Mouse (Mus musculus): ENCODE measurements around the gene Msln. TPM values are rescaled to one million over a fixed set of nuclear protein-coding genes. Genes with fewer than 3 reads are reported as not detected.
A peak's percentile ranks its signal among the peaks of the same experiment; 100 is the strongest.
"Not testable (repeated sequence)": the region's sequence is repeated elsewhere in the genome, so short reads cannot be mapped to it uniquely, and the experiment has no call there.

The Msln gene
- polyA plus RNA-seq, 1 experiment from 2014 or later = 20.5 TPM

DNA sequence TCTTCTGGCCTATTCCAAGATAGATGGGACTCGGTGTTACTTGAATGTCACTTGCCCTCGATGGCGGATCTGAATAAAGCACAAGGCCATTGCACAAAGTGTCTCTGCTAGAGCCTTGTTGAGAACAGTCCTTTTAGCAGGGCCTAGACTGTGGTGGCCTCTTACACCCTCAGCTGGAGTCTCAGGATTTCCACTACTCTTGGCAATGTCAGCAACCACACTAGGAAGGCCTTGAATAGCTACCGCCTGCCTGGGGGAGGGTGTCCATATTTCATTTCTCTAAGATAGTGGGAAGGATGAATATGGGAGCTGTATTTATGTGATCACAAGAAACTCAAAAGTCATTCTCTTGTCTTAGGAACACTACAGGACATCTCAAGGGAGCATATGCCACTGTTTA lies 5.9 kb downstream of the Msln start:
- H3K9me3 ChIP-seq (replicated peaks) = no peaks in the 10 kb centered on the region
- H3K4me3 ChIP-seq = no peak overlapping the region
- H3K9ac ChIP-seq = no peak overlapping the region
- peaks cover 36% of the 10 kb centered on the region for H3K27me3 ChIP-seq (replicated peaks)
- H3K27ac ChIP-seq (ENCODE audit: poor library complexity, severe bottlenecking) = no peak overlapping the region
- ATAC-seq (ENCODE audit: insufficient number of reproducible peaks, low FRiP score) = no peak
- H3K36me3 ChIP-seq = no peaks in the 10 kb centered on the region
- WGBS = 82% methylated on average over 4 of the region's 4 CpGs
- no peak overlapping the region for H3K4me2 ChIP-seq
- peaks cover 12% of the 10 kb centered on the region for H3K4me1 ChIP-seq (replicated peaks)

DNA sequence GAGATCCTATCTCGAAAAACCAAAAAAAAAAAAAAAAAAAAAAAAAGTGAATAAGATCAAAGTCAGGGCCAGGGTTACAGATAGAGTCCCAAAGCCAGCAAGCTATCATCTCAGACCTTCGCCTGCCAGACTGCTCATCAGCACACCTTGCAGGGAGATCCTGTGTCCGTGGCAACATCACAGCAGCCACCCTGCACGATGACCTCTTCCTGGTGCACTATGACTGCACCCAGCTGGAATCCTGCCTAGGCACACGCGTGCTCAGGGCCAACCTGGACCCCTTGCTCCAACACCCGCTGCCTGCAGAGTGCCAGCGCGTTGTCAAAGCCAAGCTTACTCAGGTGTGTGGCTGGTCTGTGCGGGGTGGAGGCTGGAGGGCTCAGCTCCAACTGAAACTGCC lies 9.9 kb downstream of the Msln start:
- Histone ChIP-seq H3K27me3 (replicated peaks) (peaks cover 38% of the 10 kb centered on the region), H3K9ac (no peak overlapping the region), H3K4me3 (no peak overlapping the region), H3K9me3 (replicated peaks) (no peaks in the 10 kb centered on the region), H3K36me3 (no peaks in the 10 kb centered on the region), H3K4me2 (no peak overlapping the region), H3K27ac (ENCODE audit: poor library complexity, severe bottlenecking) (no peak overlapping the region), H3K4me1 (replicated peaks) (no peaks in the 10 kb centered on the region)
- no peak for ATAC-seq (ENCODE audit: insufficient number of reproducible peaks, low FRiP score)
- WGBS = 71% methylated on average over 10 of the region's 10 CpGs

DNA sequence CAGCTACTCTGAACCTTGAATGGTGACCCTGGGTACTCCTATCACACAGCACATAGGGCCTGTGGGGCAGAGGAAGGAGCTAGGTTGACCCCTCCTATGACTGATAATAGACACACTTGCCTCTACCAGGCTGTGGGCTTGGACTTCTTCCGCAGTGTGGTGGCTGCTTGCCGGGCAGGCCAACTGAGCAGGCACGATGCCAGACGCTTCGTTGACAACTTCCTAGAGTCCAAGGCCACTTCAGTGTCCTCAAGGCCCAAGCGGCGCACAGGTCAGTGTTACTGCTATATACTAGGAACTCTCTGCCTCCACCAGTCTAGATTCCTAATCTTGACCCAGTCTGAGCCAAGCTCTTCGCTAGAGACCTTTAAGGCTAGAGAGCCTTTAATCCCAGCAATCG lies 10.3 kb downstream of the Msln start:
- Histone ChIP-seq H3K27ac (ENCODE audit: poor library complexity, severe bottlenecking) (no peak overlapping the region), H3K4me2 (no peak overlapping the region), H3K4me1 (replicated peaks) (no peaks in the 10 kb centered on the region), H3K9me3 (replicated peaks) (no peaks in the 10 kb centered on the region), H3K36me3 (no peaks in the 10 kb centered on the region), H3K9ac (no peak overlapping the region), H3K27me3 (replicated peaks) (peaks cover 43% of the 10 kb centered on the region), H3K4me3 (no peak overlapping the region)
- ATAC-seq (ENCODE audit: insufficient number of reproducible peaks, low FRiP score) = no peak
- WGBS = 81% methylated on average over 9 of the region's 9 CpGs

DNA sequence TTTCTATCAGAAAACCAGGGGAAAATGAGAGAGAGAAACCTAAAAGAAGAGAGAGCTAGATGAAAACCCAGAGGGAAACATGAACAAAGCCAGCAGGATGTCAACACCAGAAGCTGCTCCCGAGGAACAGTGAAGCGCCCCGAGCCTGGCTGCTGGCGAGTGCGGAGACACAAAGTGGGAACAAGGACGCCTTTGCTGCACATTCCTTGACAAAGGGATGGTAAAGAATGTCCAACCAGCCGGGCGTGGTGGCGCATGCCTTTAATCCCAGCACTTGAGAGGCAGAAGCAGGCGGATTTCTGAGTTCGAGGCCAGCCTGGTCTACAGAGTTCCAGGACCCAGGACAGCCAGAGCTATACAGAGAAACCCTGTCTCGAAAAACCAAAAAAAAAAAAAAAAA lies 12.7 kb downstream of the Msln start:
- peaks cover 48% of the 10 kb centered on the region for H3K27me3 ChIP-seq (replicated peaks)
- ATAC-seq (ENCODE audit: insufficient number of reproducible peaks, low FRiP score); H3K4me3 ChIP-seq; H3K4me1 ChIP-seq (replicated peaks); H3K27ac ChIP-seq (ENCODE audit: poor library complexity, severe bottlenecking); H3K36me3 ChIP-seq; H3K9ac ChIP-seq; H3K9me3 ChIP-seq (replicated peaks); H3K4me2 ChIP-seq: not testable (repeated sequence)
- WGBS = 69% methylated on average over 12 of the region's 12 CpGs

DNA sequence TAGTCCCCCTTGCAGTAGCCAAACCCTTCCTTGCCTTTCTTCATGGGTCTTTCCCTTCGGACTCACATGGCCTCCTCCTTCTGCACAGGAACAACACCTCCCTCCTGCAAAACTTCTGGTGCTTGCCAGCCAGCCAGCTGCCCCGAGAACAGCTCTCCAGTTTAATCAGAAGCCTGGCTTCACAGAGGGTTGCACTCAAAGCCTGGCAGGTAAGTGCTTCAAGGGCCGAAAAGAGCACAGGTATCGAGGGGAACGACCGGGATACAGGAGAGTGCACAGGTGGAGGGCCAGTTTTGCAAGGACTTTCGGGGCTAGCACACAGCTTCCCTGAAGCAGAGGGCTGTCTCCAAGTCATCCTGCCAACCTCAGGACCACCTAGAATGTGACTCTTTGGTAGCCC lies 15.3 kb downstream of the Msln start:
- Histone ChIP-seq H3K9me3 (replicated peaks) (no peaks in the 10 kb centered on the region), H3K27me3 (replicated peaks) (peaks cover 35% of the 10 kb centered on the region), H3K27ac (ENCODE audit: poor library complexity, severe bottlenecking) (no peak overlapping the region), H3K4me2 (no peak overlapping the region), H3K4me1 (replicated peaks) (no peaks in the 10 kb centered on the region), H3K36me3 (no peaks in the 10 kb centered on the region), H3K9ac (no peak overlapping the region), H3K4me3 (no peak overlapping the region)
- no peak for ATAC-seq (ENCODE audit: insufficient number of reproducible peaks, low FRiP score)
- 72% methylated on average over 7 of the region's 7 CpGs for WGBS

DNA sequence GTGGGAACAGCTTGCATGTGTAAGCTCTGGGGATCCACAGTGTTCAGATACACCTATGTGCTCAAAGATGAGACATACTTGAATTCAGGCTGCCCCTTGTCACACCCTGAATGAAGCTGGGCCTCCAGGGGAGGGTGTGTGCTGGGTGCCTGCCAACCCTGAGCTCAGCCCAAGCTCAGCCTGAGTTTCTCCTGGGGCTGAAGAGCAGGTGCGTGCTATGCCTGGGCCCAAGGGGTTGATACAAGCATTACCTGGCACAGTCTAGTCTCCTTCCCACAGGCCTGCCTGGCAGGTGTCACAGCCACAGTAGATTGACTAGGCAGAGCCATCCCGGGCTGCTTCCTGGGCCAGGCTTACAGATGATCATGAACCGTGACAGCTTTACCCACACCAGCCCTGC lies 18.4 kb downstream of the Msln start, which contains the start of gene Mslnl:
Mslnl (plus strand) TSS at position 298 of the 400 bp plus-strand sequence.
- no peak within 1 kb of the TSS for H3K4me3 ChIP-seq
- no peak within 1 kb of the TSS for H3K4me2 ChIP-seq
- no peak within 1 kb of the TSS for H3K9ac ChIP-seq
- no peaks in the 10 kb centered on the region for H3K4me1 ChIP-seq (replicated peaks)
- H3K9me3 ChIP-seq (replicated peaks) = no peaks in the 10 kb centered on the region
- H3K27me3 ChIP-seq (replicated peaks) = peaks cover 21% of the 10 kb centered on the region
- no peak for ATAC-seq (ENCODE audit: insufficient number of reproducible peaks, low FRiP score)
- H3K27ac ChIP-seq (ENCODE audit: poor library complexity, severe bottlenecking) = no peak within 1 kb of the TSS
- peaks cover 5% of the 10 kb centered on the region for H3K36me3 ChIP-seq
- WGBS = 80% methylated on average over 3 of the region's 3 CpGs

DNA sequence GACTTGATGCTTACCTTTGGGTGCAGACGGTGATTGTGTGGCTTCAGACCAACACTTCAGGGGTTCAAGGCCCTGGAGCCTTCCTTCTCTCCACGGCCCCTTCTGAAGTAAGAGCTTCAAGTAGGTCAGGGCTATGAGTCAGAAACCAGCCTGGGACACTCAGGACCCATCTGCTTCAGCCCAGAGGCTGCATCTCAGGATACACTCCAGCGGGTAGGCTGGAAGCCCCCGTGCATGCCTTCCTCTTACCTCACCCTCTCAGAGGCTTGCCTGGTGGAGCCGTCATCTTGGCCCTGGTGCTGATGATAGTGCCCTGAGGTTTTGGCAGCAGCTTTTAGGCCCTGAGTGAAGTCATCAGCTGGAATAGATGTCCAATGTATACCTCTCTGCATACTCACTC lies 18.9 kb downstream of the Msln start:
- Histone ChIP-seq H3K9me3 (replicated peaks) (no peaks in the 10 kb centered on the region), H3K9ac (no peak overlapping the region), H3K27me3 (replicated peaks) (peaks cover 21% of the 10 kb centered on the region), H3K36me3 (peaks cover 10% of the 10 kb centered on the region), H3K4me1 (replicated peaks) (no peaks in the 10 kb centered on the region), H3K4me2 (no peak overlapping the region), H3K4me3 (no peak overlapping the region), H3K27ac (ENCODE audit: poor library complexity, severe bottlenecking) (no peak overlapping the region)
- ATAC-seq (ENCODE audit: insufficient number of reproducible peaks, low FRiP score) = no peak
- WGBS = 70% methylated on average over 5 of the region's 5 CpGs

DNA sequence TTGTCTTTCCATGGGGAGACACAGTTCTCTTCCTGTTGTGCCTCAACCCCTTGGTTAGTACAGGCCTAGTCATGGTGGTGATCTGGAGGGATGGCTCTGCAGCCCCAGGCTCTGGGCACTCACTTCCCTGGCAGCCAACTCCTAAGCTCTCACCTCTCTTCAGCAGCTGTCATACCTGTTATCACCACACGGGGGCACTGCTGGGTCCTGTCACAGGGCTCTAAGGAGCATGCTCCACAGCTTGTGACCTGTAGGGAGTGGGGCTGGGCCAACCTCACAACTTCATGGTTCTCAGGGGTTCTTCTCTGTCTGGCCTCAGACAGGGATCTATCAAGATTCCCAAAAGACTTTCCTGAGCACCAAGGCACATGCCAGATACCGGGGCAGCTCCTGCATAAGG lies 22.1 kb downstream of the Msln start:
- Histone ChIP-seq H3K4me3 (no peak overlapping the region), H3K36me3 (peaks cover 26% of the 10 kb centered on the region), H3K27me3 (replicated peaks) (peaks cover 3% of the 10 kb centered on the region), H3K9me3 (replicated peaks) (no peaks in the 10 kb centered on the region), H3K4me1 (replicated peaks) (peaks cover 10% of the 10 kb centered on the region), H3K4me2 (no peak overlapping the region), H3K9ac (no peak overlapping the region), H3K27ac (ENCODE audit: poor library complexity, severe bottlenecking) (no peak overlapping the region)
- no peak for ATAC-seq (ENCODE audit: insufficient number of reproducible peaks, low FRiP score)
- WGBS = 21% methylated on average over 2 of the region's 2 CpGs

DNA sequence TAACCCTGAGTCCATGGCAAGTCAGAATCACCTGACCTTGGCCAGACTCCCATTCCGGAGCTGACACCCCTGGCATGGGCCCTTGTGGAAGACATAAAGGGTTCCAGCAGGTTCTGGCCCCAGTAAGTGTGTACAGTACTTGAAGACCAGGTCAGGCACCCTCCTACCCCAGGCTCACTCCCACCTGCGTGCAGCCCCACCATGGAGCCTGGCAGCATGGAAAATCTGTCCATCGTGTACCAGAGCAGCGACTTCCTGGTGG lies 26.2 kb downstream of the Msln start:
- peak overlapping the region; percentile 54 for H3K4me3 ChIP-seq
- H3K4me1 ChIP-seq (replicated peaks) = peaks cover 20% of the 10 kb centered on the region
- H3K27ac ChIP-seq (ENCODE audit: poor library complexity, severe bottlenecking) = no peak overlapping the region
- no peaks in the 10 kb centered on the region for H3K9me3 ChIP-seq (replicated peaks)
- peak overlapping the region; percentile 86 for H3K9ac ChIP-seq
- peak overlapping the region; percentile 98 for H3K4me2 ChIP-seq
- H3K36me3 ChIP-seq = peaks cover 51% of the 10 kb centered on the region
- H3K27me3 ChIP-seq (replicated peaks) = no peaks in the 10 kb centered on the region
- 20% methylated on average over 4 of the region's 4 CpGs for WGBS
- ATAC-seq (ENCODE audit: insufficient number of reproducible peaks, low FRiP score) = no peak

DNA sequence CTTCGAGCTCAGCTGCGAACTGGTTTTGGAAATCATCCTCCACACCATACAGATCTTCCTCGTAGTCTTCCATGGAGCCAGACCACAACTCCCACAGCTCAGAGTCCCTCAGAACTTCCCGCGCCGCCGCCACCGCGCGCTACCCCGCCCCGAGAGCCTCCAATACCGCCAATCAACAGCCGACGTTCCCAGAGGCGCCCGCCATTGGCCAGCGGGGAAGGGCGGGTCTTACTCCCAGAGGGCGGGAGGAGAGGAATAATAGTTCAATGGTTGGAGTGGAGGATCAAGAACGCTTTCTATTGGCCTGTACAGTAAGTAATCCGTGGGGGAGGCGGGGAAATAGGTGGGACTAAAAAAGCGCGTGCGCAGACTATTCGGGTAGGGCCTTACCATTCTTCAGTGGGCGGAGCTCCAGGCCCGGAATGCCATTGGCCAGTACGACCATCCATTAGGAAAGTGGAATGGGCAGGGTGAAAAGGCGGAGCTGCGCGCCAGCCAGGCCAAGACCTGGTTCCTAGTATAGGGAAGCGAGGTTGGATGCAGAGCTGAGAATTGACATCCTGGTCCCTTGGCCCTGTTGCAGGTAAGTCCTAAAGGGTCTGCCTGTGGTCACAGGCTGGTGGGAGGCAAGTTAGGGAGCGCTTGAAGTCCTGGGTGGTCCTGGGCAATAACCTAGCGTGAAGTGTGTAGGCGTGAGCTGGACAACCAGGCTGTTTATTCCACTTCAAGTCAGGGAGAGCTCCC lies 26.7 kb downstream of the Msln start, which contains the start of the genes Chtf18 and Rpusd1:
Chtf18 (minus strand) TSS at position 155 of the 744 bp plus-strand sequence.
Rpusd1 (plus strand) TSS at position 406 of the 744 bp plus-strand sequence.
- WGBS = under 1% methylated on average over 37 of the region's 37 CpGs
- H3K9ac ChIP-seq = peak within 1 kb of the TSS; percentile 86
- H3K36me3 ChIP-seq = peaks cover 55% of the 10 kb centered on the region
- H3K27me3 ChIP-seq (replicated peaks) = no peaks in the 10 kb centered on the region
- peak within 1 kb of the TSS; percentile 68 for H3K4me3 ChIP-seq
- H3K27ac ChIP-seq (ENCODE audit: poor library complexity, severe bottlenecking) = no peak within 1 kb of the TSS
- peaks cover 20% of the 10 kb centered on the region for H3K4me1 ChIP-seq (replicated peaks)
- peak within 1 kb of the TSS; percentile 98 for H3K4me2 ChIP-seq
- peak; percentile 98 for ATAC-seq (ENCODE audit: insufficient number of reproducible peaks, low FRiP score)
- no peaks in the 10 kb centered on the region for H3K9me3 ChIP-seq (replicated peaks)

DNA sequence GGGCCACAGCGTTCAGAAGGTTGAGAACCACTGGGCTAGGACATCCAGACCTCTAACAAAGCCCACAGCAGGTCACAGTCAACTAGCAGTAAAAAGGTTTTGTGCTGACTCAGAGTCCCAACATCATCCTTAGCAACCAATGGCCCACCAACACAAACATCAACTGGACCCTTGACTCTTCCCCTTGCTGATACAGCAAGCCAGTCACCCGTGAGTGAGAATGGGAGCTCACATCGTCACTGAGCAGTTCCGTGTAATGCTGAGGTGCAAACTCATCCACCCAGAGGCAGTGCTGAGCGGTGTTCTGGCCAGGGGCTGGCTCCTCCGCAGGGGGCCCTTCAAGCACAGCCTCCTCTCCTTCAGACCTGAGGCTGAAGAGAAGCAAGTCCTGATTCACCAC lies 28.9 kb downstream of the Msln start:
- no peak for ATAC-seq (ENCODE audit: insufficient number of reproducible peaks, low FRiP score)
- H3K4me2 ChIP-seq = no peak overlapping the region
- H3K9me3 ChIP-seq (replicated peaks) = no peaks in the 10 kb centered on the region
- no peak overlapping the region for H3K27ac ChIP-seq (ENCODE audit: poor library complexity, severe bottlenecking)
- H3K9ac ChIP-seq = 0 out of 2 replicates have a peak overlapping the region, but pooled peaks have one; percentile 10
- H3K27me3 ChIP-seq (replicated peaks) = no peaks in the 10 kb centered on the region
- 78% methylated on average over 6 of the region's 6 CpGs for WGBS
- peaks cover 20% of the 10 kb centered on the region for H3K4me1 ChIP-seq (replicated peaks)
- H3K4me3 ChIP-seq = no peak overlapping the region
- peaks cover 67% of the 10 kb centered on the region for H3K36me3 ChIP-seq

DNA sequence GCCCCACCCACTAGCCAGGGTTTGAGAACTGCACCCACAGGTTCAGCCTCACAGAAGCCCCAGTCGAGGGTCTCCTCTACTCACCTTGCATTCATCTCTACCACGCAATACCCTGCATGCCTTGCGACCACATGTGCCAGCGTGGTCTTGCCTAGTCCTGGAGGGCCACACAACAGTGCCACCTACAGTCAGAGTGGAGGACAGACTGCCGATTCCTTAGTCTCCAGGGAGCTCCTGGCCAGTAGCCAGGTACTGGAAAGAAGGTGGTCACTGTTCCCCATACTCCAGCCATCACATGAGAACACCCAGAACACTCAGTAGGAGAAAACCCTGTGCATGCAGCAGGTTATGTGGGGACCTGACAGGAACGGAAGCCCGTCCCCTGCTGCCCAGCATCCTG lies 30.3 kb downstream of the Msln start:
- Histone ChIP-seq H3K4me3 (no peak overlapping the region), H3K27me3 (replicated peaks) (peaks cover 3% of the 10 kb centered on the region), H3K4me1 (replicated peaks) (peaks cover 20% of the 10 kb centered on the region), H3K9ac (no peak overlapping the region), H3K27ac (ENCODE audit: poor library complexity, severe bottlenecking) (no peak overlapping the region), H3K9me3 (replicated peaks) (no peaks in the 10 kb centered on the region), H3K4me2 (no peak overlapping the region), H3K36me3 (peaks cover 68% of the 10 kb centered on the region)
- 77% methylated on average over 7 of the region's 7 CpGs for WGBS
- ATAC-seq (ENCODE audit: insufficient number of reproducible peaks, low FRiP score) = no peak

All from heart, embryonic 12.5 days (tissue).